Mouse (Mus musculus): ENCODE data around the gene Rps17. TPM values are rescaled to one million over a fixed set of nuclear protein-coding genes. Genes with fewer than 3 reads are reported as not detected.
A peak's percentile ranks its signal among the peaks of the same experiment; 100 is the strongest.

Gene Rps17
- total and polyA plus RNA-seq, 3 experiments, result 210 to 3,077 (median 1,187) TPM

GRCm38 (mm10) chr7:81343831-81344230 lies 1.2 kb downstream of the Rps17 start:
- Histone ChIP-seq H3K4me3 (ENCODE audit: low read depth, low read length) (peak overlapping the region; percentile 91), H3K27me3 (ENCODE audit: insufficient read depth, low read length) (peaks cover 7% of the 10 kb centered on the region), H3K36me3 (replicated peaks) (peaks cover 58% of the 10 kb centered on the region), H3K4me1 (ENCODE audit: insufficient read depth, low read depth, low read length) (peaks cover 49% of the 10 kb centered on the region), H3K9me3 (replicated peaks) (no peaks in the 10 kb centered on the region)
- no peak for ATAC-seq (ENCODE audit: extremely low read depth, insufficient number of reproducible peaks, low FRiP score, poor library complexity, severe bottlenecking)
- DNase-seq (ENCODE audit: low spot score), result no peak
- no peak for TF ChIP-seq TAL1 (conservative IDR thresholded peaks at IDR 0.05; ENCODE audit: low read depth, low read length)
- no peak for TF ChIP-seq GATA2 (IDR thresholded peaks at IDR 0.05; ENCODE audit: borderline replicate concordance, low read depth, low read length)

GRCm38 (mm10) chr7:81343316-81343715 lies 1.7 kb downstream of the Rps17 start:
- TF ChIP-seq GATA2 (IDR thresholded peaks at IDR 0.05; ENCODE audit: borderline replicate concordance, low read depth, low read length) (no peak), GATA1 (IDR thresholded peaks at IDR 0.05; ENCODE audit: borderline replicate concordance, low read length) (no peak), TAL1 (conservative IDR thresholded peaks at IDR 0.05; ENCODE audit: low read depth, low read length) (no peak), CTCF (IDR thresholded peaks at IDR 0.05; ENCODE audit: low read depth, low read length) (no peak), POLR2AphosphoS5 (IDR thresholded peaks at IDR 0.05; ENCODE audit: insufficient replicate concordance, low read depth, low read length) (no peak)
- H3K36me3 ChIP-seq (replicated peaks), result peaks cover 64% of the 10 kb centered on the region
- H3K27me3 ChIP-seq (ENCODE audit: insufficient read depth, low read length), result peaks cover 5% of the 10 kb centered on the region
- H3K4me3 ChIP-seq (ENCODE audit: low read depth, low read length), result peak overlapping the region; percentile 91
- peaks cover 49% of the 10 kb centered on the region for H3K4me1 ChIP-seq (ENCODE audit: insufficient read depth, low read depth, low read length)
- H3K9me3 ChIP-seq (replicated peaks), result no peaks in the 10 kb centered on the region
- DNase-seq (ENCODE audit: low spot score), result peak; percentile 40
- no peak for ATAC-seq (ENCODE audit: extremely low read depth, insufficient number of reproducible peaks, low FRiP score, poor library complexity, severe bottlenecking)

- H3K27me3 ChIP-seq (ENCODE audit: insufficient read depth, low read length), result no peaks in the 10 kb centered on the region
- ATAC-seq (ENCODE audit: extremely low read depth, insufficient number of reproducible peaks, low FRiP score, poor library complexity, severe bottlenecking) (no peak), DNase-seq (ENCODE audit: low spot score) (no peak)
- TF ChIP-seq TAL1 (conservative IDR thresholded peaks at IDR 0.05; ENCODE audit: low read depth, low read length) (no peak), GATA2 (IDR thresholded peaks at IDR 0.05; ENCODE audit: borderline replicate concordance, low read depth, low read length) (no peak), POLR2AphosphoS5 (IDR thresholded peaks at IDR 0.05; ENCODE audit: insufficient replicate concordance, low read depth, low read length) (no peak), GATA1 (IDR thresholded peaks at IDR 0.05; ENCODE audit: borderline replicate concordance, low read length) (no peak), CTCF (IDR thresholded peaks at IDR 0.05; ENCODE audit: low read depth, low read length) (no peak)
- no peaks in the 10 kb centered on the region for H3K9me3 ChIP-seq (replicated peaks)
- peaks cover 71% of the 10 kb centered on the region for H3K36me3 ChIP-seq (replicated peaks)
- peaks cover 46% of the 10 kb centered on the region for H3K4me1 ChIP-seq (ENCODE audit: insufficient read depth, low read depth, low read length)
- peak overlapping the region; percentile 91 for H3K4me3 ChIP-seq (ENCODE audit: low read depth, low read length)
These were observed 2.5 kb downstream of the Rps17 start for GRCm38 (mm10) chr7:81342356-81343094.

GRCm38 (mm10) chr7:81341563-81341962 lies 3.5 kb downstream of the Rps17 start:
- H3K36me3 ChIP-seq (replicated peaks), result peaks cover 80% of the 10 kb centered on the region

GRCm38 (mm10) chr7:81339783-81340182 lies 5.3 kb downstream of the Rps17 start:
- no peak for ATAC-seq (ENCODE audit: extremely low read depth, insufficient number of reproducible peaks, low FRiP score, poor library complexity, severe bottlenecking)
- peaks cover 34% of the 10 kb centered on the region for H3K4me1 ChIP-seq (ENCODE audit: insufficient read depth, low read depth, low read length)
- H3K4me3 ChIP-seq (ENCODE audit: low read depth, low read length), result no peak overlapping the region
- peak; percentile 85 for TF ChIP-seq CTCF (IDR thresholded peaks at IDR 0.05; ENCODE audit: low read depth, low read length)
- no peak for TF ChIP-seq GATA2 (IDR thresholded peaks at IDR 0.05; ENCODE audit: borderline replicate concordance, low read depth, low read length)
- peak; percentile 48 for DNase-seq (ENCODE audit: low spot score)
- no peaks in the 10 kb centered on the region for H3K27me3 ChIP-seq (ENCODE audit: insufficient read depth, low read length)
- no peaks in the 10 kb centered on the region for H3K9me3 ChIP-seq (replicated peaks)
- peaks cover 97% of the 10 kb centered on the region for H3K36me3 ChIP-seq (replicated peaks)

More at GRCm38 (mm10) chr7:81341563-81341962, 3.5 kb downstream of the Rps17 start:
- H3K4me3 ChIP-seq (ENCODE audit: low read depth, low read length), result no peak overlapping the region; the same call in 1 of the 2 replicates
- peaks cover 42% of the 10 kb centered on the region for H3K4me1 ChIP-seq (ENCODE audit: insufficient read depth, low read depth, low read length)
- H3K27me3 ChIP-seq (ENCODE audit: insufficient read depth, low read length), result no peaks in the 10 kb centered on the region
- DNase-seq (ENCODE audit: low spot score) (peak; percentile 51), ATAC-seq (ENCODE audit: extremely low read depth, insufficient number of reproducible peaks, low FRiP score, poor library complexity, severe bottlenecking) (peak; percentile 48)
- TF ChIP-seq GATA1 (IDR thresholded peaks at IDR 0.05; ENCODE audit: borderline replicate concordance, low read length) (no peak), CTCF (IDR thresholded peaks at IDR 0.05; ENCODE audit: low read depth, low read length) (no peak; the same call in 1 of the 2 replicates), TAL1 (conservative IDR thresholded peaks at IDR 0.05; ENCODE audit: low read depth, low read length) (no peak), POLR2AphosphoS5 (IDR thresholded peaks at IDR 0.05; ENCODE audit: insufficient replicate concordance, low read depth, low read length) (no peak), GATA2 (IDR thresholded peaks at IDR 0.05; ENCODE audit: borderline replicate concordance, low read depth, low read length) (no peak)
- no peaks in the 10 kb centered on the region for H3K9me3 ChIP-seq (replicated peaks)

- no peak for DNase-seq (ENCODE audit: low spot score)
- ATAC-seq (ENCODE audit: extremely low read depth, insufficient number of reproducible peaks, low FRiP score, poor library complexity, severe bottlenecking), result no peak
- peaks cover 93% of the 10 kb centered on the region for H3K36me3 ChIP-seq (replicated peaks)
- no peaks in the 10 kb centered on the region for H3K9me3 ChIP-seq (replicated peaks)
- H3K27me3 ChIP-seq (ENCODE audit: insufficient read depth, low read length), result no peaks in the 10 kb centered on the region
- TF ChIP-seq TAL1 (conservative IDR thresholded peaks at IDR 0.05; ENCODE audit: low read depth, low read length), result no peak
- no peak overlapping the region for H3K4me3 ChIP-seq (ENCODE audit: low read depth, low read length)
- H3K4me1 ChIP-seq (ENCODE audit: insufficient read depth, low read depth, low read length), result peaks cover 32% of the 10 kb centered on the region
These were observed 6.6 kb downstream of the Rps17 start for GRCm38 (mm10) chr7:81338522-81338873.
